Comparison of ENCODE assay signal across 16 mouse cellular contexts in genomic region chr7:133317511-133317910, GRCm38 (mm10).
"Had no signal": no experiment of that assay in that cellular context is flagged by ENCODE, and none has a peak within 500 bp of the region (broad histone marks: within the 10 kb centered on the region; RNA-seq: fewer than 3 reads in every experiment).

No protein-coding gene starts in this region.

- DNase-seq: lung, adult 2 months; lung, postnatal 14 days; right cerebral cortex, postnatal 14 days; thymus, adult 2 months; thymus, postnatal 25 days; thymus, postnatal 4 days had no signal

- H3K36me3 ChIP-seq: lung, embryonic 15.5 days; midbrain, embryonic 13.5 days; midbrain, embryonic 15.5 days; neural tube, embryonic 12.5 days; stomach, embryonic 15.5 days had no signal

- H3K27me3 ChIP-seq: lung, embryonic 15.5 days; midbrain, embryonic 13.5 days; midbrain, embryonic 15.5 days; neural tube, embryonic 12.5 days; stomach, embryonic 15.5 days had no signal

- ATAC-seq: lung, postnatal 0 days; midbrain, embryonic 13.5 days; midbrain, embryonic 15.5 days had no signal

- H3K4me3 ChIP-seq: lung, embryonic 15.5 days; megakaryocyte, embryonic 14.5 days; midbrain, embryonic 13.5 days; midbrain, embryonic 15.5 days; neural tube, embryonic 12.5 days; stomach, embryonic 15.5 days had no signal

- H3K9ac ChIP-seq: lung, embryonic 15.5 days; midbrain, embryonic 13.5 days; midbrain, embryonic 15.5 days; neural tube, embryonic 12.5 days; stomach, embryonic 15.5 days had no signal

- H3K4me1 ChIP-seq: neural tube, embryonic 12.5 days; stomach, embryonic 15.5 days had no signal

- H3K27ac ChIP-seq: lung, embryonic 15.5 days; macrophage; midbrain, embryonic 13.5 days; midbrain, embryonic 15.5 days; neural tube, embryonic 12.5 days; stomach, embryonic 15.5 days; stomach, postnatal 0 days had no signal

- H3K9me3 ChIP-seq: lung, embryonic 15.5 days; midbrain, embryonic 13.5 days; midbrain, embryonic 15.5 days; neural tube, embryonic 12.5 days; stomach, embryonic 15.5 days had no signal

- H3K4me2 ChIP-seq: lung, embryonic 15.5 days; midbrain, embryonic 11.5 days; midbrain, embryonic 13.5 days; midbrain, embryonic 15.5 days; neural tube, embryonic 12.5 days; stomach, embryonic 15.5 days had no signal
